Mouse (Mus musculus) hindbrain, postnatal 0 days (tissue): Measurements from ENCODE around the gene Unc5b. TPM values are rescaled to one million over a fixed set of nuclear protein-coding genes. Genes with fewer than 3 reads are reported as not detected.
A peak's percentile ranks its signal among the peaks of the same experiment; 100 is the strongest.

Experiments used
- ATAC-seq: fragments of 200-750 bp; cut with Nextera tagmentation; 2 replicates; pipeline ENCODE4 v1.8.0; 2017; ENCODE audit warnings: mild to moderate bottlenecking, moderate TSS enrichment, moderate library complexity
- DNase-seq: peaks from one replicate; pipeline ENCODE4 v3.0.0-alpha.2; 2015; ENCODE audit warnings: low spot score
- H3K27ac ChIP-seq: fragments of 300-500 bp; sonication (generic); 2 replicates; pipeline ENCODE4 v1.5.1; 2014; ENCODE audit warnings: mild to moderate bottlenecking
- H3K27me3 ChIP-seq: fragments of 300-500 bp; sonication (generic); 2 replicates; pipeline ENCODE4 v1.6.1; 2014; ENCODE audit warnings: low read length, mixed read lengths; ENCODE audit not compliant: insufficient read depth
- H3K36me3 ChIP-seq: fragments of 300-500 bp; sonication (generic); 2 replicates; pipeline ENCODE4 v1.6.1; 2014; ENCODE audit warnings: low read length, mixed read lengths; ENCODE audit not compliant: insufficient read depth
- H3K4me1 ChIP-seq: fragments of 300-500 bp; sonication (generic); 2 replicates; pipeline ENCODE4 v1.6.1; 2014; ENCODE audit warnings: antibody characterized with exemption, low read length, mixed read lengths; ENCODE audit not compliant: insufficient read depth
- H3K4me2 ChIP-seq: fragments of 300-500 bp; sonication (generic); 2 replicates; pipeline ENCODE4 v1.6.1; 2014; ENCODE audit warnings: low read depth, mild to moderate bottlenecking, low read length, moderate library complexity, mixed read lengths
- H3K4me3 ChIP-seq: fragments of 300-500 bp; sonication (generic); 2 replicates; pipeline ENCODE4 v1.5.1; 2014; ENCODE audit warnings: low read length
- H3K9ac ChIP-seq: fragments of 300-500 bp; sonication (generic); replicated peaks from 2 replicates; pipeline ENCODE4 v1.6.1; 2014; ENCODE audit warnings: mild to moderate bottlenecking, low read length, moderate library complexity, mixed read lengths
- H3K9me3 ChIP-seq: fragments of 300-500 bp; sonication (generic); 2 replicates; pipeline ENCODE4 v1.6.1; 2016; ENCODE audit warnings: low read length, mixed read lengths
- CTCF ChIP-seq: IDR thresholded peaks from 2 replicates; pipeline ENCODE4 v1.5.1; 2016; ENCODE audit warnings: antibody characterized with exemption, control low read depth, low read depth
- WGBS: fragments of 180-500 bp; shearing (Covaris S2); extraction: QIAGEN DNeasy Blood & Tissue Kit; methylation state at CpG from one replicate; pipeline ENCODE4 v1.1.7; 2014; 5-methylcytosine and 5-hydroxymethylcytosine counted together
- polyA plus RNA-seq: library from polyadenylated mRNA; unstranded; fragments of >200 nt; fragmentation: Nextera tagmentation; extraction: Ambion mirVana; gene quantifications from 2 replicates; pipeline ENCODE4 v1.2.1, GENCODE M21; 2015
- total RNA-seq: library from RNA; depleted of rRNA; stranded (reverse); fragments of >200 nt; gene quantifications from 2 replicates; pipeline ENCODE4 v1.2.3, GENCODE M21; 2014

Unc5b gene
- total and polyA plus RNA-seq, 2 experiments from 2014 or later, result 1.8 to 27.3 TPM

DNA sequence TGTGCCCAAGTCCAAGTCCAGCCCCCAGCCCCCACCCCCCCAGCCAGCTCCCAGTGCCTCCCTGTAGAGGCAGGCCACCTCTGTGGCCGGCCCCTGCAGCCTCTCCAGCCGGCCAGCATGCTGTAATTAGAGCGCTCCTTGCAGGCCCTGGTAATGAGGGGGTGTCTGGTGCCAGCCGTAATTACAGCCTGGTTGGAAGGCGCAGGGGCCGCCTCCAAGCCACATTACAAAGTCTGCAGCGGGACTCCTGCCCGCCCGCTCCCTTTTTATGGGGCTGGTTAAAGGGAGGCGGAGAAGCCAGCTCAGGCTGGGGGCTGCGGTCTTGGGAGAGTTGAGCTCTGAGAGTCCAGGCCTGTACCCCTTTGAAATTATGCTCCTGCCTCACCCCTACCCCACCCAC lies 37.0 kb downstream of the Unc5b start:
- Histone ChIP-seq H3K4me2 (no peak overlapping the region), H3K4me3 (no peak overlapping the region), H3K9ac (no peak overlapping the region), H3K4me1 (no peaks in the 10 kb centered on the region), H3K27me3 (peaks cover 4% of the 10 kb centered on the region; the same call in 1 of the 2 replicates), H3K36me3 (no peaks in the 10 kb centered on the region), H3K27ac (no peak overlapping the region), H3K9me3 (no peaks in the 10 kb centered on the region)
- peak; percentile 50 for DNase-seq
- ATAC-seq, result 0 out of 2 replicates have a peak, but pooled peaks have one; percentile 36
- WGBS, result 30% methylated on average over 11 of the region's 11 CpGs
- TF ChIP-seq CTCF, result no peak

GRCm38 (mm10) chr10:60792841-60793240 lies 38.5 kb downstream of the Unc5b start:
- no peaks in the 10 kb centered on the region for H3K4me1 ChIP-seq
- DNase-seq, result no peak
- H3K4me3 ChIP-seq, result no peak overlapping the region
- no peak overlapping the region for H3K4me2 ChIP-seq
- TF ChIP-seq CTCF, result no peak
- H3K36me3 ChIP-seq, result no peaks in the 10 kb centered on the region
- H3K27me3 ChIP-seq, result peaks cover 4% of the 10 kb centered on the region; the same call in 1 of the 2 replicates
- no peak overlapping the region for H3K27ac ChIP-seq
- ATAC-seq, result no peak
- no peaks in the 10 kb centered on the region for H3K9me3 ChIP-seq
- no peak overlapping the region for H3K9ac ChIP-seq
- WGBS, result 21% methylated on average over 11 of the region's 11 CpGs

- peaks cover 4% of the 10 kb centered on the region; the same call in 1 of the 2 replicates for H3K27me3 ChIP-seq
- H3K36me3 ChIP-seq, result no peaks in the 10 kb centered on the region
- H3K9ac ChIP-seq, result no peak overlapping the region
- H3K4me2 ChIP-seq, result no peak overlapping the region
- no peak for ATAC-seq
- no peaks in the 10 kb centered on the region for H3K9me3 ChIP-seq
- 59% methylated on average over 10 of the region's 10 CpGs for WGBS
- H3K4me1 ChIP-seq, result peaks cover 3% of the 10 kb centered on the region; the same call in 1 of the 2 replicates
- H3K27ac ChIP-seq, result no peak overlapping the region
- no peak for TF ChIP-seq CTCF
- no peak overlapping the region for H3K4me3 ChIP-seq
- DNase-seq, result no peak
These were observed 39.0 kb downstream of the Unc5b start for GRCm38 (mm10) chr10:60792365-60792764.

GRCm38 (mm10) chr10:60790912-60791311 lies 40.5 kb downstream of the Unc5b start:
- WGBS, result 87% methylated on average over 6 of the region's 6 CpGs
- ATAC-seq (no peak), DNase-seq (no peak)
- H3K27ac ChIP-seq, result no peak overlapping the region
- no peaks in the 10 kb centered on the region for H3K9me3 ChIP-seq
- peaks cover 3% of the 10 kb centered on the region; the same call in 1 of the 2 replicates for H3K4me1 ChIP-seq
- no peak overlapping the region for H3K4me3 ChIP-seq
- no peak for TF ChIP-seq CTCF
- H3K27me3 ChIP-seq, result peaks cover 4% of the 10 kb centered on the region; the same call in 1 of the 2 replicates
- no peak overlapping the region for H3K4me2 ChIP-seq
- no peak overlapping the region for H3K9ac ChIP-seq
- H3K36me3 ChIP-seq, result no peaks in the 10 kb centered on the region

DNA sequence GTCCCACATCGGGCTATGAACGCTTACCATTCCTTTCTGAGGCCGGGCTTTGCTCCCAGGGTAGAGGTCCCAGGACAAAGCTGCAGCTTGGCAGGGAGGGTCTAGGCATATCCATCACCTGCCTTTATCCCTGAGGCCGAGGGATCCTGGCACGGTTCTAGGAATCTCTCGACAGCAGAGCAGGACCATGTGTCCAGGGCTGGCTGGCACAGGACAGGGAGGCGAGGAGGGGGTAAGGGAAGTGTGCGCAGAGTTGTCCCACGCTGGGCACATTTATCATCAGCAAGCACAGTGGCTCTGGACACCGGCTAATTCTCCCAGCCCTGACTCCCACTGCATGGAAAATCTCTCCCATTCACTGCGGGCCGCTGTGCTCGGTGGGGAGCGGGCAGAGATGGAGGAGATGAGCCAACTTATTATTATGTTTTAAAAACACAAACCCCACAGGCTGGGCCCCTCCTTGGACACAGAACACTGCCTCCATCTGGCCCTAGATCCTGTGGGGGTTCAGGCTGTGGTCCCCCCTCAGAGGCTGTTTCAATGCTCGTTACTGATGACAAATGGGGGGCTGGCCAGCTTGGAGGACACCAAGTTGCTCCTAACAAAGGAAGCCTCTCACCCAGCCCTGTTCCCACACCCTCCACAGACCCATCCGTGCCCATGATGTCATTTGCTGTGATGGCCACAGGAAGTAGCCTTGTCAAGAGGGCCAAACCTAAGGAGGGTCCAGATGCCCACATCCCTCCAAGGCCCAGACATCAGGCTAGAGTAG lies 43.9 kb downstream of the Unc5b start:
- TF ChIP-seq CTCF, result no peak
- ATAC-seq (peak; percentile 48; the same call in 1 of the 2 replicates), DNase-seq (peak; percentile 36)
- Histone ChIP-seq H3K27me3 (peaks cover 4% of the 10 kb centered on the region; the same call in 1 of the 2 replicates), H3K27ac (no peak overlapping the region), H3K4me1 (peaks cover 3% of the 10 kb centered on the region; the same call in 1 of the 2 replicates), H3K9ac (no peak overlapping the region), H3K36me3 (no peaks in the 10 kb centered on the region), H3K4me2 (no peak overlapping the region), H3K4me3 (no peak overlapping the region), H3K9me3 (no peaks in the 10 kb centered on the region)
- WGBS, result 36% methylated on average over 16 of the region's 16 CpGs

DNA sequence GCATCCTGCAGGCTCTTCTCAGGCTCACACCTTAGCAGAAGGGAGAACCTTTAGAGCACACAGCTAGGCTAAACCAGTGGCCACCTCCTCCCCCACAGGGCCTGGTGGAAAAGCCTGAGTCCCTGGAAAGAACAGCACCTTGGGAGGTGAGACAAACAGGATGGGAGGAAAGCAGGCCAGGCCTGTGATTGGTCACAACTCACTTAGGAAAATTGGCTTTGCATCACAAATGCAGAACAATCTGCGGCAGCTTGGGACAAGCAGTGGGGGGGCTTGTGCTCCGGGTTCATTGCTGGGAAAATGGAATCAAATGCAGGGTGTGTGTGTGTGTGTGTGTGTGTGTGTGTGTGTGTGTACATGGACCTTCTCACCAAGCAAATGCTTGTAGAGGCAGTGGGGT lies 47.8 kb downstream of the Unc5b start:
- ATAC-seq, result no peak
- WGBS, result 18% methylated on average over 2 of the region's 2 CpGs
- H3K4me2 ChIP-seq, result no peak overlapping the region
- no peaks in the 10 kb centered on the region; the same call in 1 of the 2 replicates for H3K27me3 ChIP-seq
- no peak overlapping the region for H3K9ac ChIP-seq
- no peak for DNase-seq
- no peak overlapping the region for H3K4me3 ChIP-seq
- H3K9me3 ChIP-seq, result no peaks in the 10 kb centered on the region
- no peak for TF ChIP-seq CTCF
- H3K4me1 ChIP-seq, result peaks cover 3% of the 10 kb centered on the region; the same call in 1 of the 2 replicates
- H3K27ac ChIP-seq, result no peak overlapping the region
- H3K36me3 ChIP-seq, result no peaks in the 10 kb centered on the region

GRCm38 (mm10) chr10:60779628-60780027 lies 51.8 kb downstream of the Unc5b start:
- Histone ChIP-seq H3K27me3 (no peaks in the 10 kb centered on the region; the same call in 1 of the 2 replicates), H3K9ac (no peak overlapping the region), H3K4me1 (no peaks in the 10 kb centered on the region), H3K4me3 (no peak overlapping the region), H3K4me2 (peak overlapping the region; percentile 36), H3K36me3 (no peaks in the 10 kb centered on the region), H3K9me3 (no peaks in the 10 kb centered on the region), H3K27ac (no peak overlapping the region)
- peak; percentile 90 for DNase-seq
- peak; percentile 59 for ATAC-seq
- WGBS, result 4% methylated on average over 9 of the region's 9 CpGs
- TF ChIP-seq CTCF, result peak; percentile 97
